Mouse (Mus musculus) liver, embryonic 14.5 days (tissue): ENCODE data around the gene Smc5. TPM values are rescaled to one million over a fixed set of nuclear protein-coding genes. Genes with fewer than 3 reads are reported as not detected.

ENCODE experiments used
- ATAC-seq: fragments of 200-750 bp; cut with Nextera tagmentation; 2 replicates; pipeline ENCODE4 v1.8.0; 2017; ENCODE audit warnings: moderate number of reproducible peaks, mild to moderate bottlenecking, moderate library complexity; ENCODE audit not compliant: insufficient read depth
- DNase-seq, 3 experiments: peaks; one replicate each; pipeline ENCODE4 v3.0.0-alpha.2; 2012 to 2013; ENCODE audit warnings: low read depth in 3 of 3, low spot score in 3 of 3
- H3K27ac ChIP-seq: fragments of 300-500 bp; sonication (generic); 2 replicates; pipeline ENCODE4 v1.5.1; 2014; ENCODE audit warnings: moderate library complexity, mild to moderate bottlenecking, control low read depth, inconsistent platforms
- H3K27me3 ChIP-seq: fragments of 300-500 bp; sonication (generic); 2 replicates; pipeline ENCODE4 v1.6.1; 2014; ENCODE audit warnings: mild to moderate bottlenecking, low read length, moderate library complexity; ENCODE audit not compliant: control insufficient read depth, insufficient read depth
- H3K36me3 ChIP-seq: fragments of 300-500 bp; sonication (generic); replicated peaks from 2 replicates; pipeline ENCODE4 v1.6.1; 2014; ENCODE audit warnings: low read depth; ENCODE audit not compliant: control insufficient read depth, insufficient read depth
- H3K4me1 ChIP-seq, 2 experiments: fragments of 200-500 bp in 1 of 2; fragments of 300-500 bp in 1 of 2; sonication (generic) in 1 of 2; replicated peaks; 2 replicates each; pipeline ENCODE4 v1.6.1; 2012 to 2014; ENCODE audit warnings: antibody characterized with exemption in 1 of 2, inconsistent platforms in 1 of 2, low read length in 1 of 2; ENCODE audit not compliant: control insufficient read depth in 2 of 2, insufficient read depth in 2 of 2
- H3K4me2 ChIP-seq: fragments of 300-500 bp; sonication (generic); 2 replicates; pipeline ENCODE4 v1.6.1; 2014; ENCODE audit warnings: low read depth, mild to moderate bottlenecking, control low read depth, moderate library complexity
- H3K4me3 ChIP-seq, 2 experiments: fragments of 200-500 bp in 1 of 2; fragments of 300-500 bp in 1 of 2; sonication (generic) in 1 of 2; 2 replicates each; pipeline ENCODE4 v1.5.1; 2012 to 2014; ENCODE audit warnings: low read depth in 2 of 2, low read length in 2 of 2, mild to moderate bottlenecking in 2 of 2, control low read depth in 1 of 2, inconsistent platforms in 1 of 2, moderate library complexity in 1 of 2; ENCODE audit not compliant: insufficient read depth in 1 of 2
- H3K9ac ChIP-seq: fragments of 300-500 bp; sonication (generic); replicated peaks from 2 replicates; pipeline ENCODE4 v1.6.1; 2014; ENCODE audit warnings: mild to moderate bottlenecking, control low read depth, moderate library complexity
- H3K9me3 ChIP-seq: fragments of 300-500 bp; sonication (generic); 2 replicates; pipeline ENCODE4 v1.6.1; 2016; ENCODE audit warnings: low read length, mixed read lengths; ENCODE audit not compliant: control insufficient read depth
- CTCF ChIP-seq: IDR thresholded peaks from 2 replicates; pipeline ENCODE4 v1.5.1; 2016; ENCODE audit warnings: antibody characterized with exemption, low read depth, control low read depth
- EP300 ChIP-seq: IDR thresholded peaks from 2 replicates; pipeline ENCODE4 v1.6.1; 2016; ENCODE audit warnings: antibody characterized with exemption, low read depth
- WGBS: fragments of 180-500 bp; shearing (Covaris S2); extraction: QIAGEN DNeasy Blood & Tissue Kit; methylation state at CpG from one replicate; pipeline ENCODE4 v1.1.7; 2014; ENCODE audit not compliant: insufficient replicate concordance; 5-methylcytosine and 5-hydroxymethylcytosine counted together
- polyA plus RNA-seq, 2 experiments: library from polyadenylated mRNA; depleted of rRNA in 1 of 2; stranded (reverse) in 1 of 2; unstranded in 1 of 2; fragments of >200 nt; fragmentation: Nextera tagmentation in 1 of 2; extraction: Ambion mirVana in 1 of 2; gene quantifications; 2 replicates each; pipeline versions ENCODE4 v1.2.1 to v1.2.3; 2012 to 2014

The Smc5 gene
- polyA plus RNA-seq, 2 experiments, result 12.2 to 13.2 TPM

- no peak overlapping the region for H3K9ac ChIP-seq
- ATAC-seq (no peak), DNase-seq (no peak)
- no peak overlapping the region for H3K27ac ChIP-seq
- TF ChIP-seq CTCF (no peak), EP300 (no peak)
- no peaks in the 10 kb centered on the region for H3K9me3 ChIP-seq
- H3K36me3 ChIP-seq, result no peaks in the 10 kb centered on the region
- WGBS, result 75% methylated on average over 4 of the region's 4 CpGs
- H3K4me3 ChIP-seq, result no peak overlapping the region
- H3K4me1 ChIP-seq, result peaks cover 0 to 3% of the 10 kb centered on the region in 2 experiments; a peak in 2 of 4 replicates
- H3K27me3 ChIP-seq, result no peaks in the 10 kb centered on the region
- no peak overlapping the region for H3K4me2 ChIP-seq
Observed at GRCm38 (mm10) chr19:23183493-23183892, 90.2 kb downstream of the Smc5 start.

GRCm38 (mm10) chr19:23178533-23178932 is 95.2 kb downstream of the Smc5 start:
- H3K4me3 ChIP-seq, result no peak overlapping the region
- TF ChIP-seq EP300 (no peak), CTCF (no peak)
- no peaks in the 10 kb centered on the region for H3K27me3 ChIP-seq
- H3K4me2 ChIP-seq, result no peak overlapping the region
- WGBS, result 70% methylated on average over 3 of the region's 3 CpGs
- no peak overlapping the region for H3K9ac ChIP-seq
- DNase-seq (no peak), ATAC-seq (no peak)
- no peaks in the 10 kb centered on the region for H3K9me3 ChIP-seq
- H3K36me3 ChIP-seq, result no peaks in the 10 kb centered on the region
- H3K27ac ChIP-seq, result no peak overlapping the region
- H3K4me1 ChIP-seq, result no peaks in the 10 kb centered on the region; a peak in 1 of 4 replicates

GRCm38 (mm10) chr19:23175511-23175910 is 98.2 kb downstream of the Smc5 start:
- H3K27me3 ChIP-seq, result no peaks in the 10 kb centered on the region
- DNase-seq, result no peak
- no peaks in the 10 kb centered on the region for H3K36me3 ChIP-seq
- no peaks in the 10 kb centered on the region; a peak in 1 of 4 replicates for H3K4me1 ChIP-seq
- TF ChIP-seq EP300 (no peak), CTCF (no peak)
- no peak overlapping the region for H3K27ac ChIP-seq
- H3K9me3 ChIP-seq, result no peaks in the 10 kb centered on the region
- no peak overlapping the region for H3K4me2 ChIP-seq
- ATAC-seq, result no peak
- no peak overlapping the region for H3K4me3 ChIP-seq
- no peak overlapping the region for H3K9ac ChIP-seq
- WGBS, result 64% methylated on average over 2 of the region's 2 CpGs

- no peaks in the 10 kb centered on the region for H3K27me3 ChIP-seq
- TF ChIP-seq CTCF, result no peak
- ATAC-seq, result no peak
- no peak overlapping the region for H3K9ac ChIP-seq
- WGBS, result 62% methylated on average over 3 of the region's 3 CpGs
- no peaks in the 10 kb centered on the region; a peak in 1 of 4 replicates for H3K4me1 ChIP-seq
- H3K9me3 ChIP-seq, result no peaks in the 10 kb centered on the region
- DNase-seq, result no peak
- H3K4me2 ChIP-seq, result no peak overlapping the region
- no peak overlapping the region for H3K4me3 ChIP-seq
- no peaks in the 10 kb centered on the region for H3K36me3 ChIP-seq
- H3K27ac ChIP-seq, result no peak overlapping the region
Observed at GRCm38 (mm10) chr19:23175090-23175489, 98.6 kb downstream of the Smc5 start.

- Histone ChIP-seq H3K4me1 (peaks cover 0 to 7% of the 10 kb centered on the region in 2 experiments; a peak in 2 of 4 replicates), H3K27me3 (no peaks in the 10 kb centered on the region), H3K9me3 (no peaks in the 10 kb centered on the region), H3K4me3 (no peak overlapping the region), H3K9ac (no peak overlapping the region), H3K27ac (no peak overlapping the region), H3K36me3 (no peaks in the 10 kb centered on the region), H3K4me2 (no peak overlapping the region)
- TF ChIP-seq CTCF, result no peak
- no peak for TF ChIP-seq EP300
- WGBS, result 83% methylated on average over 2 of the region's 2 CpGs
- DNase-seq (no peak), ATAC-seq (no peak)
Observed at GRCm38 (mm10) chr19:23171136-23171535, 102.6 kb downstream of the Smc5 start.
